Mouse (Mus musculus) hindbrain, postnatal 0 days (tissue): ENCODE measurements around the gene Dpp6. TPM values are rescaled to one million over a fixed set of nuclear protein-coding genes. Genes with fewer than 3 reads are reported as not detected.
A peak's percentile ranks its signal among the peaks of the same experiment; 100 is the strongest.

Source experiments
- ATAC-seq: fragments of 200-750 bp; cut with Nextera tagmentation; 2 replicates; pipeline ENCODE4 v1.8.0; 2017; ENCODE audit warnings: mild to moderate bottlenecking, moderate TSS enrichment, moderate library complexity
- DNase-seq: peaks from one replicate; pipeline ENCODE4 v3.0.0-alpha.2; 2015; ENCODE audit warnings: low spot score
- H3K27ac ChIP-seq: fragments of 300-500 bp; sonication (generic); 2 replicates; pipeline ENCODE4 v1.5.1; 2014; ENCODE audit warnings: mild to moderate bottlenecking
- H3K27me3 ChIP-seq: fragments of 300-500 bp; sonication (generic); 2 replicates; pipeline ENCODE4 v1.6.1; 2014; ENCODE audit warnings: low read length, mixed read lengths; ENCODE audit not compliant: insufficient read depth
- H3K36me3 ChIP-seq: fragments of 300-500 bp; sonication (generic); 2 replicates; pipeline ENCODE4 v1.6.1; 2014; ENCODE audit warnings: low read length, mixed read lengths; ENCODE audit not compliant: insufficient read depth
- H3K4me1 ChIP-seq: fragments of 300-500 bp; sonication (generic); 2 replicates; pipeline ENCODE4 v1.6.1; 2014; ENCODE audit warnings: antibody characterized with exemption, low read length, mixed read lengths; ENCODE audit not compliant: insufficient read depth
- H3K4me2 ChIP-seq: fragments of 300-500 bp; sonication (generic); 2 replicates; pipeline ENCODE4 v1.6.1; 2014; ENCODE audit warnings: low read depth, mild to moderate bottlenecking, low read length, moderate library complexity, mixed read lengths
- H3K4me3 ChIP-seq: fragments of 300-500 bp; sonication (generic); 2 replicates; pipeline ENCODE4 v1.5.1; 2014; ENCODE audit warnings: low read length
- H3K9ac ChIP-seq: fragments of 300-500 bp; sonication (generic); replicated peaks from 2 replicates; pipeline ENCODE4 v1.6.1; 2014; ENCODE audit warnings: mild to moderate bottlenecking, low read length, moderate library complexity, mixed read lengths
- H3K9me3 ChIP-seq: fragments of 300-500 bp; sonication (generic); 2 replicates; pipeline ENCODE4 v1.6.1; 2016; ENCODE audit warnings: low read length, mixed read lengths
- CTCF ChIP-seq: IDR thresholded peaks from 2 replicates; pipeline ENCODE4 v1.5.1; 2016; ENCODE audit warnings: antibody characterized with exemption, control low read depth, low read depth
- WGBS: fragments of 180-500 bp; shearing (Covaris S2); extraction: QIAGEN DNeasy Blood & Tissue Kit; methylation state at CpG from one replicate; pipeline ENCODE4 v1.1.7; 2014; 5-methylcytosine and 5-hydroxymethylcytosine counted together
- polyA plus RNA-seq: library from polyadenylated mRNA; unstranded; fragments of >200 nt; fragmentation: Nextera tagmentation; extraction: Ambion mirVana; gene quantifications from 2 replicates; pipeline ENCODE4 v1.2.1, GENCODE M21; 2015
- total RNA-seq: library from RNA; depleted of rRNA; stranded (reverse); fragments of >200 nt; gene quantifications from 2 replicates; pipeline ENCODE4 v1.2.3, GENCODE M21; 2014

The Dpp6 gene
- total and polyA plus RNA-seq, 2 experiments from 2014 or later, result 81.1 to 154 TPM

GRCm38 (mm10) chr5:27052441-27052840, 235.4 kb downstream of the Dpp6 start:
- Histone ChIP-seq H3K4me2 (no peak overlapping the region), H3K27ac (no peak overlapping the region), H3K36me3 (no peaks in the 10 kb centered on the region), H3K9ac (no peak overlapping the region), H3K4me1 (0 out of 2 replicates have a peak, but pooled peaks cover 12% of the 10 kb centered on the region), H3K27me3 (no peaks in the 10 kb centered on the region), H3K4me3 (no peak overlapping the region), H3K9me3 (no peaks in the 10 kb centered on the region)
- no peak for TF ChIP-seq CTCF
- ATAC-seq (no peak), DNase-seq (peak; percentile 49)
- 28% methylated on average over 2 of the region's 2 CpGs for WGBS

DNA sequence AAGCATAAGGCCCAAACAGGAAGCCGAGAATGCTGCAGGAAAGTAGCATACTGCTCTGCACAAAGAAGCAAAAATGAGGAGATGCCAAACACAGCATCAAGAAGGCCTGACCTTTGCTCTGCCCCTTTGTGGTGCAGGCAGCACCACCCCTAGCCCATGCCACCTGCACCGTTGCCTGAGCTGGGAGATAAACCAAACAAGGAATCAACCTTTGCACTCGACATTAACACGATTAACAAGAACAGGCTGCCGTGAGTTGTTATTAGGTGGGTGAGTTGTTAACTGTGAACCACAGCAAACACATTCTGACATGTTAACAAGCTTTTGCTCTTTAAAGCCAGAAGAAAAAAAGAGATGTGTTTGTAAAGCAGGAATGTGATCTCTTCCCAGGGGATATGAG, 239.4 kb downstream of the Dpp6 start:
- Histone ChIP-seq H3K36me3 (no peaks in the 10 kb centered on the region), H3K4me2 (no peak overlapping the region)
- no peak for DNase-seq

DNA sequence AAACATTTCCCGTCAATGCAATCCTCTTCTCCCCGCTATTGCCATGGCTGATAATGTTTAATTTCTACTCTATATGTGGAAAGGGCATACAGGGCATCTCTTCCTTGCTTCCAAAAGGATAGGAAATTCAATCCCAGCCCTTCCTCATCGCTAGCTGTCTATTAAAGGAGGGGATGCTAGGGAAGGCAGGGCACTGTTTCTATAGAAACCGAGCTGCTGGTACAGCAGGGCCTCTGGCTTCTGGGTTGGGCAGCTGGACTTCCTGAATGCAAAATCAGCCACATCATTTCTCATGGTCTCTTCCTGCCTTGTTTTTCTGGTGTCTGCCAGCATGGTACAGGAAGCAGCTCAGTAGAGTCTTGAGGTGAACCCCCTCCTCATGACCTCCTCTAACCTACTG, 243.1 kb downstream of the Dpp6 start:
- H3K36me3 ChIP-seq, result no peaks in the 10 kb centered on the region
- H3K9ac ChIP-seq, result no peak overlapping the region
- ATAC-seq (no peak), DNase-seq (no peak)
- H3K4me2 ChIP-seq, result no peak overlapping the region
- H3K4me3 ChIP-seq, result no peak overlapping the region
- H3K9me3 ChIP-seq, result no peaks in the 10 kb centered on the region
- no peaks in the 10 kb centered on the region for H3K27me3 ChIP-seq
- no peak overlapping the region for H3K27ac ChIP-seq
- TF ChIP-seq CTCF, result no peak
- H3K4me1 ChIP-seq, result no peaks in the 10 kb centered on the region; the same call in 1 of the 2 replicates
- WGBS, result 53% methylated on average over 4 of the region's 4 CpGs

More for the DNA sequence above, 239.4 kb downstream of the Dpp6 start:
- ATAC-seq, result no peak
- no peaks in the 10 kb centered on the region for H3K4me1 ChIP-seq
- H3K27ac ChIP-seq, result no peak overlapping the region
- H3K27me3 ChIP-seq, result no peaks in the 10 kb centered on the region
- no peak for TF ChIP-seq CTCF
- WGBS, result 49% methylated on average over 5 of the region's 5 CpGs
- H3K4me3 ChIP-seq, result no peak overlapping the region
- H3K9me3 ChIP-seq, result no peaks in the 10 kb centered on the region
- no peak overlapping the region for H3K9ac ChIP-seq

DNA sequence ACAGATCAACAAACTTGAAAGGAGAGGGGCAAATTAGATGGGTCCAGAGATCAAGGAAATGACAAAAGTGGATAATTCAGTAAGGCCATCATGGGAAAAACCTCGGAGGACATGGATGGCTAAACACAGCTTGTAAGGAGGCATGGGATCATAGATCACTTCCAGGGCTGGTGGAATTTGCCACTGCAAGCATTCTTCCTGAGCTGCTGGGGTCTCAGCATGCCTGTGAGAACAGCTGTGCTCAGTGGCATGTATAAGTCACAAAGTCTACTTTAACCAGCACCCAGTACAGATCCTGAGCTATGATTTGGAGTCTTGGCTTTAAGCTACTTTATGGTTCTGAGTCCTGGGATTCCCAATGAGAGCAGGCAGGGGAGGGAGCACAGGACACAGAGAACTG, 246.9 kb downstream of the Dpp6 start:
- H3K9ac ChIP-seq, result no peak overlapping the region
- no peak overlapping the region for H3K4me2 ChIP-seq
- WGBS, result 60% methylated on average over 1 of the region's 1 CpGs
- no peaks in the 10 kb centered on the region; the same call in 1 of the 2 replicates for H3K4me1 ChIP-seq
- no peak overlapping the region for H3K27ac ChIP-seq
- H3K36me3 ChIP-seq, result no peaks in the 10 kb centered on the region
- H3K27me3 ChIP-seq, result no peaks in the 10 kb centered on the region
- no peak for DNase-seq
- no peak for ATAC-seq
- TF ChIP-seq CTCF, result no peak
- H3K4me3 ChIP-seq, result no peak overlapping the region
- H3K9me3 ChIP-seq, result no peaks in the 10 kb centered on the region

DNA sequence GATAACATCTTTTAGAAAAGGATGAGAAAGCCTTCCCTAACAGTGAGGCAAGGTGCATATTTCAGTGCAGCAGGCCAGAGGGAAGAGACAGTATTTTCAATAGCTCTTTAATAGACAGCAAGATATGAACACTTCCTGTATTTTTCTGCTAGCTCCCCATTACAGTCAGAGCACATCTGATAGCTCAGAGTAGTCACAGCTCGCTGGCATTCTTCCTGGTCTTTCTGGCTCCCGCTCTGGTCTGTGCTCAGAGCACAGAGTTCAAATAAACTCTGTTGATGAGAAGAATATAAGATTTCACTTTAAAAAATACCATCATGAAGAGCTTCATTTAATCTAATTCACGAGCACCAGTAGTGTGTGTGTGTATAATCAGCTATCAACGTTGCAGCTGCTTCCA, 249.8 kb downstream of the Dpp6 start:
- peak; percentile 36 for DNase-seq
- peak overlapping the region; percentile 15; the same call in 1 of the 2 replicates for H3K27ac ChIP-seq
- no peak overlapping the region for H3K9ac ChIP-seq
- no peak for TF ChIP-seq CTCF
- no peak overlapping the region for H3K4me3 ChIP-seq
- H3K4me2 ChIP-seq, result no peak overlapping the region
- no peak for ATAC-seq
- H3K36me3 ChIP-seq, result no peaks in the 10 kb centered on the region
- WGBS, result 56% methylated on average over 4 of the region's 4 CpGs
- H3K9me3 ChIP-seq, result no peaks in the 10 kb centered on the region
- no peaks in the 10 kb centered on the region for H3K27me3 ChIP-seq
- H3K4me1 ChIP-seq, result no peaks in the 10 kb centered on the region; the same call in 1 of the 2 replicates

DNA sequence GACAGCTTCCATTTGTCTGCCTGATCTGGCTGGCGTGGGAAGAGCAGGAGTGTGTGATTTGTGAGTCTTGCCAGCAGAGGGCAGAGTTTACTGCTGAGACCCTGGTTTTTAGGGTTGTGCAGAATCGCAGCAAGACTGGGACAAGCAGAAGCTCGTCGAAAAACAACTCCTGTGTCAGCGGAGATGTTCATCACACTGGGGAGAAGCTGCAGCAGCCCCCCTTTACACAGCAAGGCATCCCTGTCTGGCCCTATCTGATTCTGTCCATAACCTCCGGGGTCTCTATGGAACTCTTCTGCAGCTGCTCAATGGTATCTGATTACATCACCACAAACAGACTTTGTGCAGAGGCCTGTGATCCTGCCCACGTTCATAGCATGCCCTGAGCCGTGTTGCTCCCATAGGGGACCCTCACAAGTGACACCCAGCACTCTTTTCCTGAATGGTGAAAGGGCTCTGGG, 258.2 kb downstream of the Dpp6 start:
- no peak overlapping the region for H3K9ac ChIP-seq
- DNase-seq (peak; percentile 89), ATAC-seq (peak; percentile 84)
- TF ChIP-seq CTCF, result peak; percentile 90
- no peak overlapping the region for H3K4me2 ChIP-seq
- H3K27me3 ChIP-seq, result no peaks in the 10 kb centered on the region
- 19% methylated on average over 8 of the region's 8 CpGs for WGBS
- H3K27ac ChIP-seq, result no peak overlapping the region
- no peak overlapping the region for H3K4me3 ChIP-seq
- H3K4me1 ChIP-seq, result no peaks in the 10 kb centered on the region
- no peaks in the 10 kb centered on the region for H3K36me3 ChIP-seq
- no peaks in the 10 kb centered on the region for H3K9me3 ChIP-seq

DNA sequence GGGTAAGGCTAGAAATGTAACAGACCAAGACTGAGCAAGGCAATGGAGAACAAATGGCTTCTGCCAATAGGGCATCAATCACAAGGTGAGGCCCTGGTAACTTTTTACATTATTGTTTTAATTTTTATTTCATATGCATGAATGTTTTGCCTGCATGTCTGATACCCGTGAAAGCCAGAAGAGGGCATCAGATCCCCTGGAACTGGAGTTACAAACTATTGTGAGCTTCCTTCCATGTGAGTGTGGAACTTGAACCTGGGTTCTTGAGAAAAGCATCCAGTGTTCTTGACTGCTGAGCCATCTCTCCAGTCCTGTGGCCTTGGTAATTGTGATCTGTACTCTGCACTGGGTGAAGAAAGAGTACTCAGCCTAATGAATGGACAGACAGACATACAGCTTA, 259.0 kb downstream of the Dpp6 start:
- ATAC-seq (no peak), DNase-seq (peak; percentile 53)
- H3K4me1 ChIP-seq, result no peaks in the 10 kb centered on the region
- H3K27me3 ChIP-seq, result no peaks in the 10 kb centered on the region
- no peaks in the 10 kb centered on the region for H3K36me3 ChIP-seq
- H3K4me2 ChIP-seq, result no peak overlapping the region
- H3K4me3 ChIP-seq, result no peak overlapping the region
- no peak overlapping the region for H3K27ac ChIP-seq
- H3K9ac ChIP-seq, result no peak overlapping the region
- H3K9me3 ChIP-seq, result no peaks in the 10 kb centered on the region
- peak; percentile 69 for TF ChIP-seq CTCF
- 54% methylated on average over 1 of the region's 1 CpGs for WGBS
